Mouse (Mus musculus) right cerebral cortex, postnatal 36 days (tissue): ENCODE measurements around the gene Vmn2r105.

Source experiments
- DNase-seq, 2 experiments: peaks; one replicate each; pipeline ENCODE4 v3.0.0; 2022; ENCODE audit warnings: low spot score in 2 of 2, mixed read lengths in 1 of 2

The Vmn2r105 gene

DNA sequence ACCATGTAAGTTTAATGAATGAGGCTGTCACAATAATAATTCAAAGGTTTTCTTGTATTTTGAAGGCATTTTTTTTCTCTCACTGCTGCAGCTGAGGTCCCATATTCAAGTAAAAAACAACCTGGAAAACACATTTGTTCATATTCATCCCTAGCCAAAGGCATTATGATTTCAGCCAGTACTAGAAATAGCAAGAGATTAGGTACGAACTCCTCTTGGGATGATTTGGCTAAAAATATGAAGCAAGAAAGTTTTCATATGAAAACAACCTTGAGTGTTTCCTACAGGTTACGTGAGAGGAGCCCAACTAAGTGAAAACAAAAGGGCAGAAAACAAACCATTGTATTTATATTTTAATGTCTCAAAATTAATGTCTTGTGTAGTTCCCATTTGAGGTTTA, at the start of gene Vmn2r105:
Gene Vmn2r105 (minus strand): TSS at position 101 of the 400 bp plus-strand sequence.
- no peak for DNase-seq

DNA sequence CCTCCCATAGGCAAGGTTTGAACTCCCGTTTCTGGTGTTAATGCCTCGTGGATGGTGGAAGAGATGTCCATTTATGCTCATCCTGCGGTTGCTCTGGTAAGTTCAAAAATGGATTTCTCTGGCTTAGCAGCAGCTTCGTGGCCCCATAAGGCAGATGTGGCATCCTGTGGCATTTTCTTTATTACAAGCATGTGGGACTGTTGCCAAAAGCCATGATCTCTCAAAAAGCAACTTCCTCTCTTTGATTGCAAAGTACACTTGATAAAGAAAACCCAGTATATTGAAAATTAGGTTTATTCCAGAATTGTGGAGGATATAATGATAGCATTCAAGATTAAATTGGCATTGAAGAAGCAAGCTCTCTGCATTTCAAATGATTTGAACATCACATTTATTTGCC, 20.7 kb upstream of the Vmn2r105 start:
- no peak for DNase-seq

DNA sequence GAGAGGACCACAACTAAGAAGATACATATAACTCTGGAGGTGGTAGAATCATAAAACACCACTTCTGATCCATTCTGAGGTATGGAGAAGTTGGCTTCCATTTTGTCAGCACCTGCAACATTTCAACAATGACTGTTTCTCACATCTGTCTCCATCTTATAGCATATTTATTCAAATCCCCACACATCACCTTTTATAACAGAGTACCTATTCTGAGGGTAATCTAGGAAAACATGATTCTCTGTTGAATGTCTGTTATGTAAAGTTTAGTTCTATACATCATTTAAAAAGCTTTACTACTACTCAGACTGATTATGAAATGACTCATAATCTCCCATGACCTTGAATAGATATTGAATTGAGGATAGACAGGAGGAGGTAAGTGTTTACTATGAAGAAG, 51.9 kb downstream of the Vmn2r105 start, which contains the start of gene Fpr-rs6:
Gene Fpr-rs6 (minus strand): TSS at position 101 of the 400 bp plus-strand sequence.
- no peak for DNase-seq
